Mouse (Mus musculus) lung, postnatal 0 days (tissue): ENCODE measurements around the gene Neu2. TPM values are rescaled to one million over a fixed set of nuclear protein-coding genes. Genes with fewer than 3 reads are reported as not detected.

Experiments used
- ATAC-seq: fragments of 200-750 bp; cut with Nextera tagmentation; 2 replicates; pipeline ENCODE4 v1.8.0; 2017; ENCODE audit warnings: moderate library complexity
- DNase-seq: peaks from one replicate; pipeline ENCODE4 v3.0.0-alpha.2; 2016; ENCODE audit warnings: low spot score
- H3K27ac ChIP-seq: fragments of 300-500 bp; sonication (generic); 2 replicates; pipeline ENCODE4 v1.5.1; 2014; ENCODE audit warnings: antibody characterized with exemption, mild to moderate bottlenecking, low read length, mixed read lengths
- H3K27me3 ChIP-seq: fragments of 300-500 bp; sonication (generic); replicated peaks from 2 replicates; pipeline ENCODE4 v1.6.1; 2014; ENCODE audit warnings: low read length, mixed read lengths; ENCODE audit not compliant: insufficient read depth
- H3K36me3 ChIP-seq: fragments of 300-500 bp; sonication (generic); 2 replicates; pipeline ENCODE4 v1.6.1; 2014; ENCODE audit warnings: low read length, mixed read lengths; ENCODE audit not compliant: insufficient read depth
- H3K4me1 ChIP-seq: fragments of 300-500 bp; sonication (generic); 2 replicates; pipeline ENCODE4 v1.6.1; 2014; ENCODE audit warnings: antibody characterized with exemption, low read depth, low read length, mixed read lengths; ENCODE audit not compliant: insufficient read depth
- H3K4me2 ChIP-seq: fragments of 300-500 bp; sonication (generic); replicated peaks from 2 replicates; pipeline ENCODE4 v1.6.1; 2014; ENCODE audit warnings: low read depth, mild to moderate bottlenecking, low read length, moderate library complexity, mixed read lengths
- H3K4me3 ChIP-seq: fragments of 300-500 bp; sonication (generic); 2 replicates; pipeline ENCODE4 v1.5.1; 2014; ENCODE audit warnings: low read depth, low read length
- H3K9ac ChIP-seq: fragments of 300-500 bp; sonication (generic); replicated peaks from 2 replicates; pipeline ENCODE4 v1.6.1; 2014; ENCODE audit warnings: low read depth, mild to moderate bottlenecking
- H3K9me3 ChIP-seq: fragments of 300-500 bp; sonication (generic); 2 replicates; pipeline ENCODE4 v1.6.1; 2016; ENCODE audit warnings: low read length, mixed read lengths
- CTCF ChIP-seq: IDR thresholded peaks from 2 replicates; pipeline ENCODE4 v1.5.1; 2016; ENCODE audit warnings: antibody characterized with exemption, mild to moderate bottlenecking
- EP300 ChIP-seq: IDR thresholded peaks from 2 replicates; pipeline ENCODE4 v1.6.1; 2016; ENCODE audit warnings: antibody characterized with exemption, mild to moderate bottlenecking, control low read depth
- WGBS: fragments of 180-500 bp; shearing (Covaris S2); extraction: QIAGEN DNeasy Blood & Tissue Kit; methylation state at CpG from one replicate; pipeline ENCODE4 v1.1.7; 2014; 5-methylcytosine and 5-hydroxymethylcytosine counted together
- polyA plus RNA-seq: library from polyadenylated mRNA; unstranded; fragments of >200 nt; fragmentation: Nextera tagmentation; extraction: Ambion mirVana; gene quantifications from 2 replicates; pipeline ENCODE4 v1.2.1, GENCODE M21; 2015

Neu2 gene
- polyA plus RNA-seq, 1 experiment from 2014 or later, result 2.9 TPM

DNA sequence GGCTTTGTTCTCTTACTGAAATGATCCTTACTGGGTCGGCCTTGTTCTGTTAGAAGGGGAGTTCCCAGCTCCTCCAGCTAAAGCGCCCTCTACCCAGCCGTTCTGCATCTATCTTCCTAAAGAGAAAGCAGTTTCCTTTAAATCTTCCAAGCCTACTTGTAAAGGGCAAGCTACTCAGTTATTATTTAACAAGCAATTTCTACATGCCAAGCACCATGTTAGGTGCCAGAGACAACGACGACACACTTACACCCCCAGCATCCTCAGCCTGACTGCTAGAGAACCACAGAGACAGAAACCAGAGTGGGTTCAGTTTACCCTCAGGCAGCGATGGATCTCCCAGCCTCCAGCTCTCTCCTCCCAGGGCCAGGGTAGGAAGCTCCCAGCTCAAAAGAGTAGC is 1.8 kb upstream of the Neu2 start:
- ATAC-seq (no peak), DNase-seq (no peak)
- Histone ChIP-seq H3K9ac (no peak overlapping the region), H3K27ac (no peak overlapping the region), H3K36me3 (no peaks in the 10 kb centered on the region), H3K4me1 (peaks cover 8% of the 10 kb centered on the region; the same call in 1 of the 2 replicates), H3K4me3 (no peak overlapping the region), H3K9me3 (no peaks in the 10 kb centered on the region), H3K4me2 (no peak overlapping the region), H3K27me3 (peaks cover 13% of the 10 kb centered on the region)
- TF ChIP-seq CTCF (no peak), EP300 (no peak)
- 63% methylated on average over 6 of the region's 6 CpGs for WGBS

DNA sequence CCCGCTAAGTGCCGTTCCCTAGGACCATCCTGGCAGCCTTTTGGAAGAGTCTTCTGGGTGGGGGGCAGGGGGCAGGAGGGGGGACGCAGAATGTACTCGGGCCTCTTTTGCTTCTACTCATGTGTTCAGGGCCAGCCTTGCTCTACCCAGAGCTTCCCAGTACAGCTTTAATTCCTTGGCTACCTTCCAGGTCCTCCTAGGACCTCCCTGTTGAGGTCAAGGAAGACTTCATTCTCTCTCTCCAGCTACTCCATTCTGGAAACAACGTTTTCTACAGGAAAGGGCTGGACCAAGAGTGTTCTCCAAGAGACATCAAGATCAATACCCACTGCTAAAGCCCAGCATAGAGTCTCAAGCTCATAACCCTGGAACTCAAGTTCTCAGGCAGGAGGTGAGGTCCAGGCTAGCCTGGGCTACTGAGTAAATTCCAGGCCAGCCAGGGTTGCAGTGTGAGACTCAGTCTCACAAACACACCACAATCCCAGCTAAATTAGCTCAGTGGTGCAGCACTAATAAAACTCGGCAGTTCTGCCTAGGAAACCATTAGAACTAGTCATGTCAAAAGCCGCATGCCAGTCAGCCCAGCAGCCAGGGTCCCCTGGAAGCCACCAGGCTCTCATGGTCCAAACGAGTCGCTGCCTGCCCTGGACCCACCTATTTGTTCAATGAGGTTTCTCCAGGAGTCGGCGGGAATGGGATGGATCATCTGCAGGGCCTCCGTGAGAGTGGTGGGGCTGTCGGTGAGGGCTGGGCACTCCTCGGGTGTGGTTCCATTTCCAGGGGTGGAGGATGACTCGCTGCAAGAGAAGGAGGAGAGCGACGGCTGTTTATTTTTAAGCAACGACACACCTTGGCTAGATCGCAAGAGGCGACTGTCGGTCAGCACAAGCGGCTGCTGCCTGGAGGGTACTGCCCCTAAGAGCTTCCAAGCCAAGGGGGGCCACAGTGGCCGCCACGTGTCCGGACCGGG is 813 bp upstream of the Neu2 start:
- H3K27me3 ChIP-seq, result peaks cover 13% of the 10 kb centered on the region
- H3K9me3 ChIP-seq, result no peaks in the 10 kb centered on the region
- no peak for TF ChIP-seq CTCF
- TF ChIP-seq EP300, result no peak
- DNase-seq, result peak; percentile 8
- no peak for ATAC-seq
- H3K4me2 ChIP-seq, result peak overlapping the region; percentile 97
- H3K4me1 ChIP-seq, result peaks cover 8% of the 10 kb centered on the region; the same call in 1 of the 2 replicates
- H3K4me3 ChIP-seq, result peak overlapping the region; percentile 53
- no peaks in the 10 kb centered on the region for H3K36me3 ChIP-seq
- no peak overlapping the region for H3K9ac ChIP-seq
- no peak overlapping the region for H3K27ac ChIP-seq
- 19% methylated on average over 26 of the region's 26 CpGs for WGBS

DNA sequence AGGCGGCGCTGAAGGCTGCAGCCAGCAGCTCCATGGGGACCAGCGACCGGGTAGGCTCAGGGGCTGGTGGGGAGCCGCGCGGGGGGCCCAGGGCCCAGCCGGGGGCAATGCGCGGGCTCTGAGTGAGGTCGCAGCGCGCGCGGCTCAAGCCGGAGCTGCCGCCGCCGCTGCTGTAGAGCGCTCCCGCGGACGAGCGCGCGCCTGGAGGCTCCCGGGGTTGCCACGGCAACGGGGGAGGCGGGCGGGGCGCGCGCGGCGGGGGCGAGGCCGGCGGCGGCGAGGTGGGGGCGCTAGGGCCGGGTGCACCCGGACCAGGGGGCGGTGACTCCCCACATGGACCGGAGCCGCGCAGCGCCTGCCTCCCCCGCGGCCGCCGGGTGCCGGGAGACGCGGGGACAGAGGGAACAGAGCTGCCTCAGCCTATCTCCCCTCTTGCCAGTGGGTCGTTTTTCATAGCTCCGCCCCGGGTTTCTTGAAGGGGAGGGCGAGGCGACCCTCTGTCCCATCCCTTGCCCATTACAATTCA is 540 bp downstream of the Neu2 start:
- Histone ChIP-seq H3K4me3 (peak overlapping the region; percentile 53), H3K9ac (no peak overlapping the region), H3K27ac (no peak overlapping the region), H3K36me3 (no peaks in the 10 kb centered on the region), H3K27me3 (peaks cover 13% of the 10 kb centered on the region), H3K4me1 (peaks cover 8% of the 10 kb centered on the region; the same call in 1 of the 2 replicates), H3K9me3 (no peaks in the 10 kb centered on the region), H3K4me2 (peak overlapping the region; percentile 97)
- WGBS, result 2% methylated on average over 13 of the region's 61 CpGs
- ATAC-seq (peak; percentile 80), DNase-seq (peak; percentile 57)
- TF ChIP-seq EP300 (no peak), CTCF (no peak)

DNA sequence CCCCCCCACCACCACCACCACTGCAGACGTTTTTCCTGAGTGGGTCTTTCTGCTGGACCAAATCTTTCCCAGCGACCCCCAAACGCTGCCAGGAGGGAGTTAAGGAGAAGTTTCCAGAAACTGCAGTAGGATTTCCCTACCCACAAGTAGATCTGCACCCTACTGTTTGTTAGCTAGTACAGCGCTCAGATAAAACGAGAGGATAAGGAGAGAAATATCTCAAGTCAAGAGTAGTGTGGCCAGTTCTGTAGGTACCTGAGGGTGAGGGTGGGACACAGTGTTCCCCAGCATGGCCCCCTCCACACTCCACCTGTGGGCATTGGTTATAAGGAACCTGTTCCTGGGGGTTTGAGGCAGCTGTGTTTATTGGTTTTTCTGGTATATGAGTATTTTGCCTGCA is 1.2 kb downstream of the Neu2 start:
- Histone ChIP-seq H3K36me3 (no peaks in the 10 kb centered on the region), H3K27ac (no peak overlapping the region), H3K9ac (no peak overlapping the region), H3K27me3 (peaks cover 13% of the 10 kb centered on the region), H3K4me1 (peaks cover 8% of the 10 kb centered on the region; the same call in 1 of the 2 replicates), H3K4me2 (no peak overlapping the region; the same call in 1 of the 2 replicates), H3K4me3 (no peak overlapping the region), H3K9me3 (no peaks in the 10 kb centered on the region)
- 7% methylated on average over 5 of the region's 5 CpGs for WGBS
- TF ChIP-seq EP300, result no peak
- TF ChIP-seq CTCF, result no peak
- ATAC-seq (no peak), DNase-seq (no peak)

DNA sequence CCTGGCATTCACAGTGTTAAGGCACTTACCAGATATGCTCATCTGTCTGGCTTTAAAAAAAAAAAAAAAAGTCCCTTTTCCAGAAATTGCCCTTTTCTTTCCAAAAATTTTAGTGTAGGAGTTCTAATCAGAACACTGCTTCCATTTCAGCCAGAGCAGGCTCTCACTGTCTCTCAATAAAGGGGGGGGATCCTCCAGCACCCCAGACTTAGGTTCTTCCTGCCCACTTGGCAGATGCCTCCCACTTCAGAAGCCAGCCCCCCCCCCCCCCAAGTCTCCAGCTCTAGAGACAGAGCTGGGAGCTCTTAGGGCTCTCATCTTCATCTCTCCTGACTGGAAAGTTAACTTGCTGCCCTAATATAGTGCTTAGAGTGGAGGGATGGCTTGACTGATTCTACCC is 10.8 kb downstream of the Neu2 start:
- Histone ChIP-seq H3K9ac (no peak overlapping the region), H3K27me3 (no peaks in the 10 kb centered on the region), H3K4me2 (no peak overlapping the region), H3K4me3 (no peak overlapping the region), H3K4me1 (no peaks in the 10 kb centered on the region), H3K9me3 (no peaks in the 10 kb centered on the region), H3K27ac (no peak overlapping the region), H3K36me3 (no peaks in the 10 kb centered on the region)
- TF ChIP-seq CTCF, result no peak
- no peak for TF ChIP-seq EP300
- ATAC-seq (no peak), DNase-seq (no peak)

DNA sequence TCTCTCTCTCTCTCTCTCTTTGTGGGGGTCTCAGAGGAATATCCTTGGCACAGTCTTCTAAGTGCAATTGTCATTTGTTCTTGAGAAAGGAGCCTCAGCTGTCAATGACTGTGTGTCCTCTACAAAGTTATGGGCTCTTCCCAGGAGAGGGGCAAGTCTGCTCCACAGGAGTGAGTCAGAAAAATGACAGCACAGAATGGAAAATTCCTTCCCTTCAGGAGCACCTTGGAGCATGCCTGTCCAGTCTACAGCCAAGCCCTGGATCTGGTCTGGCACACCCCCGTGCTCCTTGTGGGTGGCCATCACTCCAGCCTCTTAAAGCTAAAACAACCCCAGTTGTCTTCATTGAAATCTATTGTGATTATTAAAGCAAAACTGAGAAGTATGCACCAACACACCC is 11.8 kb downstream of the Neu2 start:
- Histone ChIP-seq H3K9me3 (no peaks in the 10 kb centered on the region), H3K4me1 (no peaks in the 10 kb centered on the region), H3K27ac (no peak overlapping the region), H3K4me2 (no peak overlapping the region), H3K36me3 (no peaks in the 10 kb centered on the region), H3K27me3 (no peaks in the 10 kb centered on the region), H3K4me3 (no peak overlapping the region), H3K9ac (no peak overlapping the region)
- 60% methylated on average over 1 of the region's 1 CpGs for WGBS
- TF ChIP-seq CTCF (no peak), EP300 (no peak)
- ATAC-seq, result peak; percentile 32; the same call in 1 of the 2 replicates
- DNase-seq, result peak; percentile 10
